Mouse (Mus musculus) layer of hippocampus, postnatal 14 days (tissue): ENCODE data around the gene Hikeshi. TPM values are rescaled to one million over a fixed set of nuclear protein-coding genes. Genes with fewer than 3 reads are reported as not detected.

Experiments
- DNase-seq, 2 experiments: peaks; one replicate each; pipeline ENCODE4 v3.0.0; 2021 to 2022; ENCODE audit warnings: low spot score in 2 of 2, mixed read lengths in 1 of 2
- total RNA-seq, 2 experiments: library from RNA; stranded (reverse); gene quantifications; 2 replicates each; pipeline ENCODE4 v1.2.3; 2021

Hikeshi gene
- total RNA-seq, 2 experiments from 2014 or later, result 84.7 to 102 TPM

DNA sequence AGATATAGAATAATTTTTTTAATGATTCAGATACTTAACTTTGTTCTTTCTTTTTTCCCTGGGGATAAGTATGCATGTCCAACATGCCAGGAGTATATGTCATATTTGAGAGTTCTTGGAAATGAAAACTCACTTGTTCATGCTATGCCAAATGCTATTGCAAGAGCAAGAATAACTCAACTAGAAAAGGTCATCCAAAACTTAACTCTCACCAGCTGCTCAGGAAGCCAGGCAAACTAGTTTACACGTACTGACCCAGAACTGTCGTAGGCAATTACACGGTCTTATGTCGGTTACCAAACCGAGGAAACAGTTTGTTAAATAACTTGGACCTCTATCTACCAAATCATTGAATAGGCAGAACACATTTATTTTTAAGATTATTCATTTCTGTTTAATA lies 24.3 kb downstream of the Hikeshi start:
- DNase-seq, result no peak

- DNase-seq, result no peak
Measured at GRCm38 (mm10) chr7:89913432-89914158, 27.4 kb downstream of the Hikeshi start.

DNA sequence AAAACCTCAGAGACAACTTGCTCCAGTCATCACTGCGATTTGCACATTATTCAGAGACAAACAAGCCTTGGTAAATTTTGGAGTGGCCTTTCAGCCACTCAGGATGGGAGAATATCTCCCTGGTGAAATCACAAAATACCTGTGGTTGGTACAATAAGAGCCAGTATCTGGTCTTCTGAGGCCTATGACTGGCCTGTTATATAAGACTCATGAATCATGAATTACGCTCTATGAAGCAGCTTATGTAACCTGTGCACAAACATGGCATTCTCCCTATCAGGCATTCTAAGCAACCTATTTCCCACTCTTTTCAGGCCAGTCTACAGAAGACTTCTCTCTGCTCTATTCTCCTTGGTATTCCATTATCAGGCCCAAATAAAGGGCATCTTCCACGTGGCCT lies 28.6 kb downstream of the Hikeshi start:
- DNase-seq, result no peak

GRCm38 (mm10) chr7:89909711-89910110 lies 31.3 kb downstream of the Hikeshi start:
- DNase-seq, result no peak

GRCm38 (mm10) chr7:89908899-89909621 lies 31.9 kb downstream of the Hikeshi start:
- no peak for DNase-seq

DNA sequence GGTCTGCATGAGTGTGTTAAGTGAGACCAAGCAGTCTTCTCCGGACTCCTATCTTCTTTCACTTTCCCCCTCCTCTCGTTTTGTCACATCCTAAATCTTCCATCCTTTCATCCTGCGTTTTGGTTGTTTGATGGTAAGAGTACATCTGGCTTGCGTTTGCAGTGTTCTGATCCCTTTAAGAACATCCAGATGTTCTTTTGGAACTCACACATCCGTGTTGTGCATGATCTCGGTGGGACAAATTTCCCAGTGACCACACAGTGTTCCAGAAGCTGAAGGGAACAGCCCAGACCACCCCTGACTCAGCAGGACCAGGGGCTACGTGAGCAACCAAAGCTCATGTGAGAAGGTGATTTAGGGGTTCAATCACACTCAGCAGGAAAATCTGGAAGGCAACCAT lies 32.6 kb downstream of the Hikeshi start:
- DNase-seq, result no peak

DNA sequence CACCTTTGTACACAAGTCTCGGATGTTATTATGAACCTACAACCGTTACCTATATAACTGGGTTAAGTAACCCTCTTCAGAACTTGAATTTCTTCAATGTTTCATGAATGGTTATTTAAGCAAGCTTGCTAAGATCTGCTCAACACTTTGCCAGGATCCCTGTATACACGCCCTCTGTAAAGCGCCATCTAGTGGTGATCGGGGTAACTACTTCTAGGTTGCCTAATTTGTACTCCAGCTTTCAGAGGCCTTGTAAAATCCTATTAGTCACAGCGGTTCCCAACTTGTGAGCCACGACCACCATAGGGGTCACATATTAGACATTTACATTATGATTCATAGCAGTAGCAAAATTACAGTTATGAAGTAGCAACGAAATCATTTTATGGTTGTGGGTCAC lies 33.1 kb downstream of the Hikeshi start:
- peak; percentile 63 to 77 for DNase-seq

GRCm38 (mm10) chr7:89903442-89904343 lies 37.3 kb downstream of the Hikeshi start, which contains the start of gene Ccdc81:
TSS of gene Ccdc81 (minus strand) at chr7:89903629.
- no peak for DNase-seq

- DNase-seq, result no peak
Measured at GRCm38 (mm10) chr7:89903007-89903406, 38.0 kb downstream of the Hikeshi start.

GRCm38 (mm10) chr7:89891856-89892255 lies 49.1 kb downstream of the Hikeshi start:
- DNase-seq, result no peak

GRCm38 (mm10) chr7:89891412-89891811 lies 49.6 kb downstream of the Hikeshi start:
- no peak for DNase-seq

DNA sequence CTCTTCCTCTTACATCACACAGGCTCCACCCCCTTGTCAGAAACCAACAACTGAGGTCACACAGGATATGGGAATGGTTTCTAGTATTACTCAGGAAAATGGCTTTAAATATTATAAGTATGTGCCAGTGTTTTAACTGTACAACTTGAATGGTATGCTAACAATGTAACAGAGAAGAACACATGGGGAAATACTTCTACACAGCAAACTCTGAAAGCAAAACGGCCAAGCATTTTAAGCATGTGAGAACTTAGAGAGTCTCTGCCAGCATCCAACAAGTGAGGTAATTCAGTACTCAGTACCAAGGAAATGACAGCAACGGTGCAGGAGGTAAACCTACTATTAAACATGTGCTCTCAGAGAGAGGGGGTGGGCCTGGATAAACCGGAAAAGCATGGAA lies 56.5 kb downstream of the Hikeshi start:
- no peak for DNase-seq

- DNase-seq, result no peak
Measured at GRCm38 (mm10) chr7:89879686-89880085, 61.3 kb downstream of the Hikeshi start.

Other genes with a start within 250 kb of the Hikeshi start
- gene Ccdc81, start 37.6 kb downstream of the Hikeshi start, total RNA-seq, result 1 to 10 TPM in 1 of 2 experiments, under 1 TPM in 1; 0.38 to 1.3 TPM
- 10 to 100 TPM; 31.2 to 33.3 TPM for gene Eed, start 39.8 kb upstream of the Hikeshi start, total RNA-seq
- gene Picalm, start 189.0 kb upstream of the Hikeshi start, total RNA-seq, result 100 to 1,000 TPM; 166 to 172 TPM